Mouse (Mus musculus): ENCODE data around the gene 4930432K21Rik. TPM values are rescaled to one million over a fixed set of nuclear protein-coding genes. Genes with fewer than 3 reads are reported as not detected.
A peak's percentile ranks its signal among the peaks of the same experiment; 100 is the strongest.

4930432K21Rik gene
- polyA plus RNA-seq, 1 experiment from 2014 or later: 1.9 TPM

- Histone ChIP-seq H3K4me3 (peak overlapping the region; percentile 34), H3K4me1 (peaks cover 62% of the 10 kb centered on the region), H3K9ac (peak overlapping the region; percentile 60), H3K27ac (peak overlapping the region; percentile 78), H3K9me3 (replicated peaks) (no peaks in the 10 kb centered on the region), H3K27me3 (peaks cover 24% of the 10 kb centered on the region), H3K36me3 (no peaks in the 10 kb centered on the region), H3K4me2 (replicated peaks) (peak overlapping the region; percentile 63)
- ATAC-seq (ENCODE audit: low FRiP score): peak; percentile 49
- 12% methylated on average over 34 of the region's 34 CpGs for WGBS
Observed at GRCm38 (mm10) chr8:84202938-84203917, 55.4 kb downstream of the 4930432K21Rik start.

GRCm38 (mm10) chr8:84203975-84204772 lies 56.3 kb downstream of the 4930432K21Rik start:
- 60% methylated on average over 13 of the region's 13 CpGs for WGBS
- Histone ChIP-seq H3K27me3 (peaks cover 24% of the 10 kb centered on the region), H3K27ac (peak overlapping the region; percentile 78), H3K4me1 (peaks cover 62% of the 10 kb centered on the region), H3K9ac (peak overlapping the region; percentile 60), H3K36me3 (peaks cover 4% of the 10 kb centered on the region; the same call in 1 of the 2 replicates), H3K9me3 (replicated peaks) (no peaks in the 10 kb centered on the region), H3K4me3 (peak overlapping the region; percentile 34), H3K4me2 (replicated peaks) (peak overlapping the region; percentile 63)
- no peak for ATAC-seq (ENCODE audit: low FRiP score)

GRCm38 (mm10) chr8:84205073-84205472 lies 57.2 kb downstream of the 4930432K21Rik start:
- Histone ChIP-seq H3K4me1 (peaks cover 56% of the 10 kb centered on the region), H3K27me3 (peaks cover 21% of the 10 kb centered on the region), H3K4me2 (replicated peaks) (no peak overlapping the region), H3K9ac (no peak overlapping the region), H3K36me3 (peaks cover 4% of the 10 kb centered on the region; the same call in 1 of the 2 replicates), H3K4me3 (no peak overlapping the region), H3K27ac (no peak overlapping the region), H3K9me3 (replicated peaks) (no peaks in the 10 kb centered on the region)
- no peak for ATAC-seq (ENCODE audit: low FRiP score)
- WGBS: 87% methylated on average over 5 of the region's 5 CpGs

- Histone ChIP-seq H3K9me3 (replicated peaks) (no peaks in the 10 kb centered on the region), H3K27me3 (peaks cover 10% of the 10 kb centered on the region), H3K4me1 (peaks cover 46% of the 10 kb centered on the region), H3K4me3 (no peak overlapping the region), H3K36me3 (peaks cover 12% of the 10 kb centered on the region), H3K4me2 (replicated peaks) (no peak overlapping the region), H3K9ac (no peak overlapping the region), H3K27ac (no peak overlapping the region)
- ATAC-seq (ENCODE audit: low FRiP score): no peak
- 81% methylated on average over 3 of the region's 3 CpGs for WGBS
Observed at GRCm38 (mm10) chr8:84206666-84207065, 58.8 kb downstream of the 4930432K21Rik start.

- peaks cover 23% of the 10 kb centered on the region for H3K36me3 ChIP-seq
- H3K4me2 ChIP-seq (replicated peaks): no peak overlapping the region
- H3K4me1 ChIP-seq: peaks cover 39% of the 10 kb centered on the region
- H3K4me3 ChIP-seq: no peak overlapping the region
- no peaks in the 10 kb centered on the region for H3K9me3 ChIP-seq (replicated peaks)
- peak overlapping the region; percentile 55 for H3K27ac ChIP-seq
- 65% methylated on average over 7 of the region's 7 CpGs for WGBS
- no peaks in the 10 kb centered on the region for H3K27me3 ChIP-seq
- no peak for ATAC-seq (ENCODE audit: low FRiP score)
- no peak overlapping the region for H3K9ac ChIP-seq
Observed at GRCm38 (mm10) chr8:84207811-84208210, 60.0 kb downstream of the 4930432K21Rik start.

- H3K4me2 ChIP-seq (replicated peaks): no peak overlapping the region
- peaks cover 32% of the 10 kb centered on the region for H3K36me3 ChIP-seq
- no peak overlapping the region for H3K4me3 ChIP-seq
- WGBS: 50% methylated on average over 17 of the region's 17 CpGs
- no peaks in the 10 kb centered on the region for H3K9me3 ChIP-seq (replicated peaks)
- no peaks in the 10 kb centered on the region for H3K27me3 ChIP-seq
- H3K27ac ChIP-seq: peak overlapping the region; percentile 55
- H3K9ac ChIP-seq: no peak overlapping the region; the same call in 1 of the 2 replicates
- peak; percentile 15; the same call in 1 of the 2 replicates for ATAC-seq (ENCODE audit: low FRiP score)
- H3K4me1 ChIP-seq: peaks cover 31% of the 10 kb centered on the region
Observed at GRCm38 (mm10) chr8:84208381-84209380, 60.9 kb downstream of the 4930432K21Rik start.

- Histone ChIP-seq H3K4me1 (peaks cover 26% of the 10 kb centered on the region), H3K4me3 (no peak overlapping the region), H3K36me3 (peaks cover 48% of the 10 kb centered on the region), H3K4me2 (replicated peaks) (0 out of 2 replicates have a peak overlapping the region, but pooled peaks have one; percentile 22), H3K27me3 (no peaks in the 10 kb centered on the region), H3K9me3 (replicated peaks) (no peaks in the 10 kb centered on the region), H3K9ac (peak overlapping the region; percentile 20; the same call in 1 of the 2 replicates), H3K27ac (no peak overlapping the region)
- WGBS: 42% methylated on average over 26 of the region's 34 CpGs
- ATAC-seq (ENCODE audit: low FRiP score): peak; percentile 37
Observed at GRCm38 (mm10) chr8:84210167-84210791, 62.5 kb downstream of the 4930432K21Rik start.

GRCm38 (mm10) chr8:84211202-84211601 lies 63.4 kb downstream of the 4930432K21Rik start:
- no peaks in the 10 kb centered on the region for H3K9me3 ChIP-seq (replicated peaks)
- no peaks in the 10 kb centered on the region for H3K27me3 ChIP-seq
- no peak overlapping the region for H3K9ac ChIP-seq
- H3K4me2 ChIP-seq (replicated peaks): no peak overlapping the region
- ATAC-seq (ENCODE audit: low FRiP score): no peak
- peaks cover 57% of the 10 kb centered on the region for H3K36me3 ChIP-seq
- peaks cover 26% of the 10 kb centered on the region for H3K4me1 ChIP-seq
- no peak overlapping the region for H3K4me3 ChIP-seq
- 92% methylated on average over 3 of the region's 3 CpGs for WGBS
- peak overlapping the region; percentile 23; the same call in 1 of the 2 replicates for H3K27ac ChIP-seq

- Histone ChIP-seq H3K4me2 (replicated peaks) (no peak overlapping the region), H3K4me3 (no peak overlapping the region), H3K4me1 (peaks cover 26% of the 10 kb centered on the region), H3K36me3 (peaks cover 65% of the 10 kb centered on the region), H3K9ac (no peak overlapping the region), H3K27me3 (no peaks in the 10 kb centered on the region), H3K9me3 (replicated peaks) (no peaks in the 10 kb centered on the region), H3K27ac (no peak overlapping the region)
- no peak for ATAC-seq (ENCODE audit: low FRiP score)
- 91% methylated on average over 31 of the region's 31 CpGs for WGBS
Observed at GRCm38 (mm10) chr8:84211881-84212563, 64.2 kb downstream of the 4930432K21Rik start.

GRCm38 (mm10) chr8:84213277-84213676 lies 65.5 kb downstream of the 4930432K21Rik start:
- peaks cover 18% of the 10 kb centered on the region for H3K4me1 ChIP-seq
- WGBS: 92% methylated on average over 4 of the region's 4 CpGs
- H3K4me2 ChIP-seq (replicated peaks): no peak overlapping the region
- peaks cover 78% of the 10 kb centered on the region for H3K36me3 ChIP-seq
- H3K27me3 ChIP-seq: no peaks in the 10 kb centered on the region
- no peaks in the 10 kb centered on the region for H3K9me3 ChIP-seq (replicated peaks)
- no peak overlapping the region for H3K27ac ChIP-seq
- ATAC-seq (ENCODE audit: low FRiP score): no peak
- no peak overlapping the region for H3K4me3 ChIP-seq
- H3K9ac ChIP-seq: no peak overlapping the region

All from hindbrain, embryonic 12.5 days (tissue).